Mouse (Mus musculus): ENCODE data around the gene Arap2. TPM values are rescaled to one million over a fixed set of nuclear protein-coding genes. Genes with fewer than 3 reads are reported as not detected.

Gene Arap2
- polyA plus RNA-seq, 2 experiments: 1.1 to 1.7 TPM

- Histone ChIP-seq H3K9me3 (ENCODE audit: control insufficient read depth, low read length) (no peaks in the 10 kb centered on the region), H3K27ac (no peak overlapping the region), H3K27me3 (ENCODE audit: control insufficient read depth, insufficient read depth, low read length) (no peaks in the 10 kb centered on the region), H3K4me1 (replicated peaks; ENCODE audit: control insufficient read depth in 2 of 2, insufficient read depth in 2 of 2, low read length in 1 of 2) (peaks cover 0 to 3% of the 10 kb centered on the region in 2 experiments; a peak in 1 of 4 replicates), H3K4me2 (ENCODE audit: low read depth) (no peak overlapping the region), H3K4me3 (ENCODE audit: insufficient read depth in 1 of 2, low read depth in 2 of 2, low read length in 2 of 2) (no peak overlapping the region), H3K9ac (replicated peaks) (no peak overlapping the region), H3K36me3 (replicated peaks; ENCODE audit: control insufficient read depth, insufficient read depth, low read depth) (no peaks in the 10 kb centered on the region)
- TF ChIP-seq EP300 (IDR thresholded peaks at IDR 0.05; ENCODE audit: low read depth) (no peak), CTCF (IDR thresholded peaks at IDR 0.05; ENCODE audit: low read depth) (no peak)
- no peak for DNase-seq (ENCODE audit: low read depth in 3 of 3, low spot score in 3 of 3)
- ATAC-seq (ENCODE audit: insufficient read depth): no peak
- WGBS (ENCODE audit: insufficient replicate concordance): 48% methylated on average over 3 of the region's 3 CpGs
These were observed 10.0 kb downstream of the Arap2 start for GRCm38 (mm10) chr5:62755808-62756527.

- 44% methylated on average over 3 of the region's 3 CpGs for WGBS (ENCODE audit: insufficient replicate concordance)
- TF ChIP-seq CTCF (IDR thresholded peaks at IDR 0.05; ENCODE audit: low read depth) (no peak), EP300 (IDR thresholded peaks at IDR 0.05; ENCODE audit: low read depth) (no peak)
- H3K27ac ChIP-seq: no peak overlapping the region
- H3K36me3 ChIP-seq (replicated peaks; ENCODE audit: control insufficient read depth, insufficient read depth, low read depth): no peaks in the 10 kb centered on the region
- H3K4me2 ChIP-seq (ENCODE audit: low read depth): no peak overlapping the region
- ATAC-seq (ENCODE audit: insufficient read depth): no peak
- no peak overlapping the region for H3K9ac ChIP-seq (replicated peaks)
- no peaks in the 10 kb centered on the region for H3K27me3 ChIP-seq (ENCODE audit: control insufficient read depth, insufficient read depth, low read length)
- H3K4me1 ChIP-seq (replicated peaks; ENCODE audit: control insufficient read depth in 2 of 2, insufficient read depth in 2 of 2, low read length in 1 of 2): no peaks in the 10 kb centered on the region
- DNase-seq (ENCODE audit: low read depth in 3 of 3, low spot score in 3 of 3): no peak
- H3K9me3 ChIP-seq (ENCODE audit: control insufficient read depth, low read length): no peaks in the 10 kb centered on the region
- no peak overlapping the region for H3K4me3 ChIP-seq (ENCODE audit: insufficient read depth in 1 of 2, low read depth in 2 of 2, low read length in 2 of 2)
These were observed 13.0 kb downstream of the Arap2 start for GRCm38 (mm10) chr5:62752934-62753333.

- no peak for ATAC-seq (ENCODE audit: insufficient read depth)
- no peak overlapping the region for H3K27ac ChIP-seq
- H3K4me2 ChIP-seq (ENCODE audit: low read depth): no peak overlapping the region
- H3K9ac ChIP-seq (replicated peaks): no peak overlapping the region
- H3K4me3 ChIP-seq (ENCODE audit: insufficient read depth in 1 of 2, low read depth in 2 of 2, low read length in 2 of 2): no peak overlapping the region
- no peaks in the 10 kb centered on the region for H3K9me3 ChIP-seq (ENCODE audit: control insufficient read depth, low read length)
- DNase-seq (ENCODE audit: low read depth in 3 of 3, low spot score in 3 of 3): no peak
- WGBS (ENCODE audit: insufficient replicate concordance): 4% methylated on average over 2 of the region's 2 CpGs
- no peak for TF ChIP-seq CTCF (IDR thresholded peaks at IDR 0.05; ENCODE audit: low read depth)
- no peak for TF ChIP-seq EP300 (IDR thresholded peaks at IDR 0.05; ENCODE audit: low read depth)
- H3K27me3 ChIP-seq (ENCODE audit: control insufficient read depth, insufficient read depth, low read length): no peaks in the 10 kb centered on the region
- no peaks in the 10 kb centered on the region for H3K4me1 ChIP-seq (replicated peaks; ENCODE audit: control insufficient read depth in 2 of 2, insufficient read depth in 2 of 2, low read length in 1 of 2)
- H3K36me3 ChIP-seq (replicated peaks; ENCODE audit: control insufficient read depth, insufficient read depth, low read depth): no peaks in the 10 kb centered on the region
These were observed 14.3 kb downstream of the Arap2 start for GRCm38 (mm10) chr5:62751692-62752091.

- no peak for ATAC-seq (ENCODE audit: insufficient read depth)
- no peaks in the 10 kb centered on the region for H3K36me3 ChIP-seq (replicated peaks; ENCODE audit: control insufficient read depth, insufficient read depth, low read depth)
These were observed 17.8 kb downstream of the Arap2 start for GRCm38 (mm10) chr5:62748168-62748567.

GRCm38 (mm10) chr5:62743220-62743922, 22.6 kb downstream of the Arap2 start:
- Histone ChIP-seq H3K9me3 (ENCODE audit: control insufficient read depth, low read length) (no peaks in the 10 kb centered on the region), H3K4me3 (ENCODE audit: insufficient read depth in 1 of 2, low read depth in 2 of 2, low read length in 2 of 2) (no peak overlapping the region), H3K4me1 (replicated peaks; ENCODE audit: control insufficient read depth in 2 of 2, insufficient read depth in 2 of 2, low read length in 1 of 2) (no peaks in the 10 kb centered on the region), H3K27me3 (ENCODE audit: control insufficient read depth, insufficient read depth, low read length) (no peaks in the 10 kb centered on the region), H3K27ac (no peak overlapping the region), H3K9ac (replicated peaks) (no peak overlapping the region), H3K4me2 (ENCODE audit: low read depth) (no peak overlapping the region), H3K36me3 (replicated peaks; ENCODE audit: control insufficient read depth, insufficient read depth, low read depth) (no peaks in the 10 kb centered on the region)
- DNase-seq (ENCODE audit: low read depth in 3 of 3, low spot score in 3 of 3) (no peak), ATAC-seq (ENCODE audit: insufficient read depth) (no peak)
- WGBS (ENCODE audit: insufficient replicate concordance): 57% methylated on average over 9 of the region's 9 CpGs
- TF ChIP-seq CTCF (IDR thresholded peaks at IDR 0.05; ENCODE audit: low read depth) (no peak), EP300 (IDR thresholded peaks at IDR 0.05; ENCODE audit: low read depth) (no peak)

More at GRCm38 (mm10) chr5:62748168-62748567, 17.8 kb downstream of the Arap2 start:
- no peaks in the 10 kb centered on the region for H3K27me3 ChIP-seq (ENCODE audit: control insufficient read depth, insufficient read depth, low read length)
- H3K9ac ChIP-seq (replicated peaks): no peak overlapping the region
- WGBS (ENCODE audit: insufficient replicate concordance): 81% methylated on average over 2 of the region's 2 CpGs
- no peak for TF ChIP-seq CTCF (IDR thresholded peaks at IDR 0.05; ENCODE audit: low read depth)
- TF ChIP-seq EP300 (IDR thresholded peaks at IDR 0.05; ENCODE audit: low read depth): no peak
- DNase-seq (ENCODE audit: low read depth in 3 of 3, low spot score in 3 of 3): no peak
- H3K4me3 ChIP-seq (ENCODE audit: insufficient read depth in 1 of 2, low read depth in 2 of 2, low read length in 2 of 2): no peak overlapping the region
- no peak overlapping the region for H3K27ac ChIP-seq
- H3K4me2 ChIP-seq (ENCODE audit: low read depth): no peak overlapping the region
- no peaks in the 10 kb centered on the region for H3K9me3 ChIP-seq (ENCODE audit: control insufficient read depth, low read length)
- H3K4me1 ChIP-seq (replicated peaks; ENCODE audit: control insufficient read depth in 2 of 2, insufficient read depth in 2 of 2, low read length in 1 of 2): no peaks in the 10 kb centered on the region
